Mouse (Mus musculus): ENCODE data around the gene Ppp2r5a. TPM values are rescaled to one million over a fixed set of nuclear protein-coding genes. Genes with fewer than 3 reads are reported as not detected.

Ppp2r5a gene
- polyA plus RNA-seq, 1 experiment from 2014 or later, result 43.0 TPM

DNA sequence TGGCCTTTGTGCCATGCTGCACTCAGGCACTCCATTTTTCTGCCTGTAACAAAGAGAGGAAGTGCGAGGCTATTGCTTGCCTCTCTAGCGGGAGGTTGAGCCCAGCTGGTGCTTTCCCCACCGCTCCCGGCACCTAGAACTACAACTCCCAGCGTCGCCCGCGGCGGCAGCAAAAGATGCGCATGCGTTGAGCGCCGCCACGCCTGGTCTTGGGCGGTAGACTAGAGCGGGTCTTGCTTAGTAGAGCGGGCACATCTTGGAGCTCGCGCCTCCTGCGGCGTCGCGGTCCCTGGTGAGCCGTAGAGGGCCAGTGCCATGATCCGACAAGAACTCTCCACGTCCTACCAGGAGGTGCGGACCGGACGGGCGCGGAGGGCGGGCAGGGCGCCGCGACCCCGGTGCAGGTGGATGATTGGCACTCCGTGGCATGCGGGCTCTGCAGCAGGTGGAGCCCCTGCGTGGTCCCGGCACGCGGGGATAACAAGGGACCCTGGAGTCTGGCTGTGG, 77.3 kb downstream of the Ppp2r5a start, which contains the start of gene Tmem206:
TSS of gene Tmem206 (plus strand) at position 187 of the 507 bp plus-strand sequence.
- no peaks in the 10 kb centered on the region for H3K9me3 ChIP-seq (replicated peaks)
- H3K9ac ChIP-seq, result peak within 1 kb of the TSS; percentile 87
- peak within 1 kb of the TSS; percentile 39; the same call in 1 of the 2 replicates for H3K27ac ChIP-seq (ENCODE audit: poor library complexity, severe bottlenecking)
- peak; percentile 94 for ATAC-seq (ENCODE audit: insufficient number of reproducible peaks, low FRiP score)
- peak within 1 kb of the TSS; percentile 85 for H3K4me2 ChIP-seq
- peak within 1 kb of the TSS; percentile 70 for H3K4me3 ChIP-seq
- WGBS, result under 1% methylated on average over 42 of the region's 42 CpGs
- H3K27me3 ChIP-seq (replicated peaks), result no peaks in the 10 kb centered on the region
- H3K36me3 ChIP-seq, result no peaks in the 10 kb centered on the region; the same call in none of the 2 replicates
- peaks cover 26% of the 10 kb centered on the region for H3K4me1 ChIP-seq (replicated peaks)

DNA sequence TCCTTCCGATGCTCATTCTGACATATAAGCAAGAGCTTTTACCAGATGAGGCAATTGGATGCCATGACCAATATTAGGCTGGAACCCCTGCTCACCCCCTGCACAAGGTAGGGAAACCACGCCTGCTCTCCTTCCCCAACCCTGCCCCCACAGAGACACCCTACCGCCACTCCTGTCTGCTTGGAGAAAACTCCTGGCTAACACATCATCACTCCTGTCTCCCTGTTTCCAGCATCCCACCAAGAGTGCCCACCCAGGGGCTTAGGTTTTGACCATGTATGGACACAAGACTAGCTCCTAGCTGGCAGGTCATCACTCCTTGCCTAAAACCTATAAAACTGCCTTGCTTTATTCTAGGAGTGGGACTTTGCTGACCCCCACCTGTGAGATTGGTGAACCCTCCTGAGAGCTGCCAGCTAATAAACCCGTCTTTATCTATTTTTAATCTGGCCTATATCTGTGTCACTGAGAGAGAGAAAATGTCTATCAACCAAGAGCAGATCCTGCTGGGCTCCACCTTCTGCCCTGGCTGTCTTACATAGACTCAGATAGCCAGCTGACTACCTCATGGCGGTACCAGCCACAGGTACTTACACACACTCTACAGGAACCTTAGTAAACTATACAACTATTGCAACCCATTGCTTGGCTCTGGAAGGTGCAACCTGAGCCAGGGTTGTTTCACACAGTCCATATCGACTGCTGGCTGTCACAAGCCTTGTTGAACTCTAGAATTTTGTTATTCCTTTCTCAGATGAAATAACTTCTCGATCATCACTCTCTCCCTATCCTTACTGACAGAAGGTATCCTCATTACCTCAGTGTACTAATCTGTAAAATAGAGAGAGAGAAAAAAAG, 78.1 kb downstream of the Ppp2r5a start:
- no peak overlapping the region for H3K4me3 ChIP-seq
- H3K27me3 ChIP-seq (replicated peaks), result no peaks in the 10 kb centered on the region
- no peak overlapping the region for H3K27ac ChIP-seq (ENCODE audit: poor library complexity, severe bottlenecking)
- no peak overlapping the region for H3K9ac ChIP-seq
- H3K9me3 ChIP-seq (replicated peaks), result no peaks in the 10 kb centered on the region
- H3K4me2 ChIP-seq, result peak overlapping the region; percentile 85; the same call in 1 of the 2 replicates
- H3K4me1 ChIP-seq (replicated peaks), result peaks cover 26% of the 10 kb centered on the region
- WGBS, result 69% methylated on average over 7 of the region's 7 CpGs
- ATAC-seq (ENCODE audit: insufficient number of reproducible peaks, low FRiP score), result no peak
- no peaks in the 10 kb centered on the region; the same call in none of the 2 replicates for H3K36me3 ChIP-seq

DNA sequence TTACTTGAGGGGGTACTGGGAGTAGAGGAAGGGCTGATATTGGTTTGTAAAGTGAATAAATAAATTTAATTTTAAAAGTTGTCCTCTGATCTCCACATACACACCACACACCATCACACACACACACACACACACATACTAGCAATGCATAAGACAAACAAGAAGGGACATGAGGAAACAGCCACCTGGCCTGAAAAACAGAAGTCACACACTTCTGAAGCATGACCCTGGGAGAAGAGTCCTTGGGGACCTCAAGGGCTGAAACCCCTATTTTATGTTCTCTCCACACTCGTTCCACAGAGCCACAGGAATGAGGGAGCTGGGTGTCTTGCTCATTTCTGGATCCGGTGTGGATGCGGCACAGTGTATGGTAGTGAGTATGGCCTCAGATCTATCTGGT, 79.7 kb downstream of the Ppp2r5a start:
- no peak for ATAC-seq (ENCODE audit: insufficient number of reproducible peaks, low FRiP score)
- H3K4me2 ChIP-seq, result no peak overlapping the region
- H3K27ac ChIP-seq (ENCODE audit: poor library complexity, severe bottlenecking), result no peak overlapping the region
- no peaks in the 10 kb centered on the region for H3K36me3 ChIP-seq
- H3K9ac ChIP-seq, result no peak overlapping the region
- peaks cover 33% of the 10 kb centered on the region for H3K4me1 ChIP-seq (replicated peaks)
- H3K27me3 ChIP-seq (replicated peaks), result no peaks in the 10 kb centered on the region
- no peaks in the 10 kb centered on the region for H3K9me3 ChIP-seq (replicated peaks)
- no peak overlapping the region for H3K4me3 ChIP-seq
- 85% methylated on average over 3 of the region's 3 CpGs for WGBS

DNA sequence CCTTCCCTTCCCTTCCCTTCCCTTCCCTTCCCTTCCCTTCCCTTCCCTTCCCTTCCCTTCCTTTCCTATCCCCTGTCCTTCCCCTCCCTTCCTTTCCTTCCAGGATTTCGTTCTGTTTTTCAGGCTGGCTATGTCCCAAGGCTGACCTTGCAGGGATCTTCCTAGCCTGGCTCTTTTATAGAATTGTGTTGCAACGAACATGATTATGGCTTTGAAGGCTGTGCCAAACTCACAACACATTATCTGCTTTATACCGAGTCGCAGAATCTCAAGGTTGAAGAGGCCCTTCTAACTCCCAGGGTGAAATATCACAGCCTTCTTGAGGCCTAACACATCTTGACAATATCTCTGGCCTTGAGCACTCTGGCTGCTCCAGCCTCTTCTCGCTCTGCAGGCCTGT, 84.4 kb downstream of the Ppp2r5a start:
- WGBS, result 21% methylated on average over 5 of the region's 5 CpGs
- Histone ChIP-seq H3K4me1 (replicated peaks) (peaks cover 20% of the 10 kb centered on the region), H3K27ac (ENCODE audit: poor library complexity, severe bottlenecking) (peak overlapping the region; percentile 58)

DNA sequence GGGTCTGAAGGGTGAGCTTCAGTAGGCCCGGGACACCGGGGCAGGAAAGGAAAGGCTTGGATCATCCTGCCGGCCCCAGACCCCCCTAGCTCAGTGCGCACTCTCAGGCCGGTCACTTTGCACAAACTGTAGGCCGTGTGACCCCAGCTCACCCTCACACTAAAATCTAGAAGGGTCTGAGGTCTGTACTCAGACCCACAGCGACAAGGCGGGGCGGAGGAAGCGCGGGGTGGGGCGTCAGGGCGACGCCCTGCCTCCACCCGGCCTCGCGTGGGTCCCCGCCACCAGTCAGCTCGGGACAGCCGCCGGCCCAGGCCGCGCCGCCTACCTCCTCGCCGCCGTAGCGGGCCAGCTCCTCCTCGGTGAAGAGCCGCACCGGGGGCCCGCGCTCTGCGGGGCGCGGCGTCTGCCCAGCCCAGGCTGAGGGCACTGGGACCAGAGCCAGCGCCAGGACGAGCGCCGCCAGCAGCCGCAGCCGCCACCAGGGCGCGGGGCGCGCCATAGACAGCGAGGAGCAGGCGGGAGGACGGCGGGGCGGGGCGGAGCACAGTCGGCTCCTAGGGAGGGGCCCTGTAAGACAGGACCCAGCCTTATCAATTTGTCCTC, 85.4 kb downstream of the Ppp2r5a start, which contains the start of gene Nenf:
TSS of gene Nenf (minus strand) at position 604 of the 606 bp plus-strand sequence.
- peak; percentile 93 for ATAC-seq (ENCODE audit: insufficient number of reproducible peaks, low FRiP score)
- H3K36me3 ChIP-seq, result no peaks in the 10 kb centered on the region
- H3K4me1 ChIP-seq (replicated peaks), result peaks cover 24% of the 10 kb centered on the region
- peak within 1 kb of the TSS; percentile 83 for H3K9ac ChIP-seq
- no peaks in the 10 kb centered on the region for H3K9me3 ChIP-seq (replicated peaks)
- peak within 1 kb of the TSS; percentile 80 for H3K4me3 ChIP-seq
- 2% methylated on average over 52 of the region's 54 CpGs for WGBS
- H3K27me3 ChIP-seq (replicated peaks), result no peaks in the 10 kb centered on the region
- H3K27ac ChIP-seq (ENCODE audit: poor library complexity, severe bottlenecking), result peak within 1 kb of the TSS; percentile 73
- H3K4me2 ChIP-seq, result peak within 1 kb of the TSS; percentile 85

More for the DNA sequence above, 84.4 kb downstream of the Ppp2r5a start:
- Histone ChIP-seq H3K9ac (no peak overlapping the region), H3K27me3 (replicated peaks) (no peaks in the 10 kb centered on the region), H3K36me3 (no peaks in the 10 kb centered on the region), H3K9me3 (replicated peaks) (no peaks in the 10 kb centered on the region), H3K4me3 (no peak overlapping the region), H3K4me2 (0 out of 2 replicates have a peak overlapping the region, but pooled peaks have one; percentile 85)
- no peak for ATAC-seq (ENCODE audit: insufficient number of reproducible peaks, low FRiP score)

DNA sequence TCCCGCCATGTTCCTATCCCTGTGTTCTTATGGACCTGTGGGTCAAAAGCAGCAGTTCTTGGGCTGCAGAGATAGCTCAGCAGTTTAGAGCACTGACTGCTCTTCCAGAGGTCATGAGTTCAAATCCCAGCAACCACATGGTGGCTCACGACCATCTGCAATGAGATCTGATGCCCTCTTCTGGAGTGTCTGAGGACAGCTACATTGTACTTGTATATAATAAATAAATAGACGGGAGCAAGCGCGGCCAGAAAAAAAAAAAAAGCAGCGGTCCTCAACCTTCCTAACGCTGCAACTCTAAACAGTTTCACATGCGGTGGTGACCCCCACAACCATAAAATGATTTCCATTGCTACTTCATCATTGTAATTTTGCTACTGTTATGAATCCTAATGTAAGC, 86.3 kb downstream of the Ppp2r5a start:
- peak overlapping the region; percentile 85 for H3K4me2 ChIP-seq
- no peak overlapping the region for H3K4me3 ChIP-seq
- no peaks in the 10 kb centered on the region for H3K27me3 ChIP-seq (replicated peaks)
- no peak overlapping the region for H3K9ac ChIP-seq
- WGBS, result 87% methylated on average over 8 of the region's 8 CpGs
- no peak overlapping the region for H3K27ac ChIP-seq (ENCODE audit: poor library complexity, severe bottlenecking)
- no peaks in the 10 kb centered on the region for H3K36me3 ChIP-seq
- no peak for ATAC-seq (ENCODE audit: insufficient number of reproducible peaks, low FRiP score)
- peaks cover 24% of the 10 kb centered on the region for H3K4me1 ChIP-seq (replicated peaks)
- no peaks in the 10 kb centered on the region for H3K9me3 ChIP-seq (replicated peaks)

DNA sequence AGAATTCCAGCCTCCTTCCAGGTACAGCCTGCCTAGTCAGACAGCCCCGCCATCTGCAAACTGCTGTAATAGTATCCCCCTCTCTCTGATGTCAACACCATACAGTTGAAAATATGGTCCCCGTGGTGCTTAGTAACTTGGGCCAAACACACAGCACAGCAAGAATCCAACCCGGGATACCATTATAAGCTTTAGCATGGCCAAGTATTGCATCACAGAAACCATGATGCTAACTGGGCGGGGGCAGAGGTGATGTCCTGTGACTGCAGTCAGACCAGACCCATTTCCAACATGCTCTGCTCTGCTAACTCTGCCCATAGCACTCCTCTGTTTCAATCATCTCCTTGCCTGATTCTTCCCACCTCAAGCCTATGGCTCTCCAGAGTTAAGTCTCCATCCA, 89.1 kb downstream of the Ppp2r5a start:
- no peaks in the 10 kb centered on the region for H3K9me3 ChIP-seq (replicated peaks)
- WGBS, result 77% methylated on average over 4 of the region's 4 CpGs
- H3K4me3 ChIP-seq, result no peak overlapping the region
- ATAC-seq (ENCODE audit: insufficient number of reproducible peaks, low FRiP score), result no peak
- no peak overlapping the region for H3K9ac ChIP-seq
- no peaks in the 10 kb centered on the region for H3K27me3 ChIP-seq (replicated peaks)
- 0 out of 2 replicates have a peak, but pooled peaks cover 3% of the 10 kb centered on the region for H3K36me3 ChIP-seq
- no peak overlapping the region for H3K27ac ChIP-seq (ENCODE audit: poor library complexity, severe bottlenecking)
- no peak overlapping the region for H3K4me2 ChIP-seq
- H3K4me1 ChIP-seq (replicated peaks), result peaks cover 19% of the 10 kb centered on the region

DNA sequence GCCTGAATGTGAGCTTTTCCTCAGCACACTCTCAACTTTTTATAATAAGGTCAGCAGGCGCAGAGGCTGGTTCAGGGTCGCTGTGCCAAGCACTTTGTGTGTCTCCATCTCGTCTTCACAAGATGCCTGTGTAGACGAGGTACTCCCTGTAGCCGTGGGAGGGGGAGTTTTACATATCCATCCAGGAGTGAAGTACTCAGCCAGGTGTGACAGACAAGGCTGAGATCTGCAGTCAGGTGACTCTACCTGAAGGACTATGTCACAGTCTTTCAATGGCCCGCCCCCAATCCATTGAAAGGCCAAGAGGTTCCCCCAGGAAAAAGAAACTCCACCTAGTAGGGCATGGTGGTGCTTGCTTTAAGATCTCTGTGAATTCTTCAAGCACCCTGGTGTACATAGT, 89.9 kb downstream of the Ppp2r5a start:
- WGBS, result 72% methylated on average over 6 of the region's 6 CpGs
- Histone ChIP-seq H3K27ac (ENCODE audit: poor library complexity, severe bottlenecking) (peak overlapping the region; percentile 69; the same call in 1 of the 2 replicates), H3K4me1 (replicated peaks) (peaks cover 12% of the 10 kb centered on the region), H3K4me2 (peak overlapping the region; percentile 69), H3K27me3 (replicated peaks) (no peaks in the 10 kb centered on the region), H3K4me3 (peak overlapping the region; percentile 68), H3K36me3 (peaks cover 6% of the 10 kb centered on the region), H3K9me3 (replicated peaks) (no peaks in the 10 kb centered on the region), H3K9ac (peak overlapping the region; percentile 75; the same call in 1 of the 2 replicates)
- ATAC-seq (ENCODE audit: insufficient number of reproducible peaks, low FRiP score), result no peak

DNA sequence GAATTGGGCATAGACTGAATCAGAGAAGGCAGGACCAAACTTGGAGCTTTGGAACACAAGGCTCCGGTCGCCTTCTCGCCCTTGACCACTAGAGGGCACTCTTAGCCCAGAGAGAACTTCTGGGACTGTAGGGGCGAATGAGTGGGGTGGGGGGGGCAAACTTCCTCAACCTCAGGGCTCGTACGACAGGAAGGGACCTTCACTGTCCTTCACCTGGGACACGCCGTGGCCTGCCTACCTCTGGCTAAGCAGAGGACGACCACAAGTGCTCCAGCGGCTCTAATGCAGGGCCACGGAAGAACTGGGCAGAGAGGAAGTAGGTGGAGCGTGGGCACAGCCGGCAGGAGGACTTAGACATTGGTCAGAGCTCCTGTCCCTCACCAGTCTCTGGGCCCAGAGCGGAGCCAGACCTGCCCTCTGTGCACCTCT, 90.5 kb downstream of the Ppp2r5a start:
- peak; percentile 94 for ATAC-seq (ENCODE audit: insufficient number of reproducible peaks, low FRiP score)
- H3K9ac ChIP-seq, result peak overlapping the region; percentile 75

DNA sequence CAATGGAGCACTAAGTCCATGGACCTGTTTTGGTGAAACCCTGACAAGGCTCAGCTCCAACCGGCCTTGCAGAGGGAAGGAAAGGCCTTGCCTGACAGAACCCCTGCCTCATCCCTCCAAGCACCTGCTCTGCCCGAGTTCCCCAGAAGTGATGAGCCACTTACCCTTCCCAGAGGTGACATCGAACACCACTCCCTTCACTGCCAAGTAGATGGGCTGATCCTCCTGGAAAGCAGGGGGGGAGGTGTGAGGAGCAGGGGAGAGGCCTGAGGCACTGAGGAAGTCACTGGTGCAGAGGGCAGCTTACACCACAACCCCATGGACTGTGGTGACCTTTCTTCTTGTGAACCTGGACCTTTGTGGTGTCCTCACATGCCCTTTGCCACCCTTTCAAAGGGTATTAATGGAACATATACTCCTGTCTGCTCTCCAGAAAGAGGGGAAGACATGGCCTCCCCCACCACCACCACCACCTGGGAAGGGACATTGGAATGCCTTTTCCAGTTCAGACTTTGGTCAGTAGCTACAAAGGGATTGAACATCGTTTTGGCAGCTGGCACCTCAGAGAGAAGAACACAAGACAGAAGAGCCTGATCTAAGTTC, 91.7 kb downstream of the Ppp2r5a start:
- Histone ChIP-seq H3K9me3 (replicated peaks) (0 out of 2 replicates have a peak, but pooled peaks cover 2% of the 10 kb centered on the region), H3K4me2 (no peak overlapping the region), H3K36me3 (peaks cover 17% of the 10 kb centered on the region), H3K4me1 (replicated peaks) (peaks cover 4% of the 10 kb centered on the region), H3K9ac (no peak overlapping the region), H3K4me3 (no peak overlapping the region), H3K27me3 (replicated peaks) (no peaks in the 10 kb centered on the region), H3K27ac (ENCODE audit: poor library complexity, severe bottlenecking) (no peak overlapping the region)
- no peak for ATAC-seq (ENCODE audit: insufficient number of reproducible peaks, low FRiP score)
- WGBS, result 61% methylated on average over 4 of the region's 4 CpGs

More for the DNA sequence above, 90.5 kb downstream of the Ppp2r5a start:
- Histone ChIP-seq H3K4me3 (peak overlapping the region; percentile 68), H3K4me2 (peak overlapping the region; percentile 69), H3K9me3 (replicated peaks) (0 out of 2 replicates have a peak, but pooled peaks cover 2% of the 10 kb centered on the region), H3K27ac (ENCODE audit: poor library complexity, severe bottlenecking) (peak overlapping the region; percentile 69), H3K27me3 (replicated peaks) (no peaks in the 10 kb centered on the region), H3K36me3 (peaks cover 12% of the 10 kb centered on the region), H3K4me1 (replicated peaks) (peaks cover 10% of the 10 kb centered on the region)
- WGBS, result under 1% methylated on average over 14 of the region's 14 CpGs

Measured in heart, embryonic 12.5 days (tissue).